Mouse (Mus musculus) stomach, postnatal 0 days (tissue): ENCODE results near the gene Mrfap1. TPM values are rescaled to one million over a fixed set of nuclear protein-coding genes. Genes with fewer than 3 reads are reported as not detected.

ENCODE experiments used
- ATAC-seq: fragments of 200-750 bp; cut with Nextera tagmentation; 2 replicates; pipeline ENCODE4 v1.8.0; 2017; ENCODE audit not compliant: low FRiP score, low TSS enrichment
- DNase-seq: peaks from one replicate; pipeline ENCODE4 v3.0.0-alpha.2; 2016; ENCODE audit warnings: low spot score
- H3K27ac ChIP-seq: fragments of 300-500 bp; sonication (generic); replicated peaks from 2 replicates; pipeline ENCODE4 v1.5.1; 2014; ENCODE audit warnings: mild to moderate bottlenecking, control low read depth
- H3K27me3 ChIP-seq: fragments of 300-500 bp; sonication (generic); 2 replicates; pipeline ENCODE4 v1.6.1; 2014; ENCODE audit warnings: low read length; ENCODE audit not compliant: control insufficient read depth, insufficient read depth
- H3K36me3 ChIP-seq: fragments of 300-500 bp; sonication (generic); 2 replicates; pipeline ENCODE4 v1.6.1; 2014; ENCODE audit warnings: low read length, mixed read lengths; ENCODE audit not compliant: control insufficient read depth, insufficient read depth
- H3K4me1 ChIP-seq: fragments of 300-500 bp; sonication (generic); replicated peaks from 2 replicates; pipeline ENCODE4 v1.6.1; 2014; ENCODE audit warnings: antibody characterized with exemption; ENCODE audit not compliant: control insufficient read depth, insufficient read depth
- H3K4me2 ChIP-seq: fragments of 300-500 bp; sonication (generic); replicated peaks from 2 replicates; pipeline ENCODE4 v1.6.1; 2014; ENCODE audit warnings: low read depth, mild to moderate bottlenecking, control low read depth, moderate library complexity
- H3K4me3 ChIP-seq: fragments of 300-500 bp; sonication (generic); 2 replicates; pipeline ENCODE4 v1.5.1; 2014; ENCODE audit warnings: low read depth, low read length, control low read depth
- H3K9ac ChIP-seq: fragments of 300-500 bp; sonication (generic); 2 replicates; pipeline ENCODE4 v1.6.1; 2014; ENCODE audit warnings: mild to moderate bottlenecking, low read length, control low read depth, mixed read lengths
- H3K9me3 ChIP-seq: fragments of 300-500 bp; sonication (generic); 2 replicates; pipeline ENCODE4 v1.6.1; 2016; ENCODE audit warnings: low read length; ENCODE audit not compliant: control insufficient read depth
- CTCF ChIP-seq: IDR thresholded peaks from 2 replicates; pipeline ENCODE4 v1.5.1; 2016; ENCODE audit warnings: antibody characterized with exemption, low read depth, mild to moderate bottlenecking, moderate library complexity
- EP300 ChIP-seq: optimal IDR thresholded peaks from 2 replicates; pipeline ENCODE3; 2016; ENCODE audit warnings: antibody characterized with exemption
- WGBS: fragments of 180-500 bp; shearing (Covaris S2); extraction: QIAGEN DNeasy Blood & Tissue Kit; methylation state at CpG from one replicate; pipeline ENCODE4 v1.1.7; 2014; 5-methylcytosine and 5-hydroxymethylcytosine counted together
- polyA plus RNA-seq: library from polyadenylated mRNA; unstranded; fragments of >200 nt; fragmentation: Nextera tagmentation; extraction: Ambion mirVana; gene quantifications from 2 replicates; pipeline ENCODE4 v1.2.1, GENCODE M21; 2015

The Mrfap1 gene
- polyA plus RNA-seq, 1 experiment from 2014 or later: 322 TPM

- H3K4me2 ChIP-seq: no peak overlapping the region
- DNase-seq: no peak
- no peaks in the 10 kb centered on the region for H3K4me1 ChIP-seq
- H3K27ac ChIP-seq: no peak overlapping the region
- TF ChIP-seq CTCF (no peak), EP300 (no peak)
- 89% methylated on average over 1 of the region's 2 CpGs for WGBS
- H3K9me3 ChIP-seq: no peaks in the 10 kb centered on the region
- H3K27me3 ChIP-seq: no peaks in the 10 kb centered on the region
- no peak overlapping the region for H3K9ac ChIP-seq
- 0 out of 2 replicates have a peak, but pooled peaks have one; percentile 32 for ATAC-seq
- no peaks in the 10 kb centered on the region for H3K36me3 ChIP-seq
- H3K4me3 ChIP-seq: no peak overlapping the region
These were observed 17.7 kb downstream of the Mrfap1 start for GRCm38 (mm10) chr5:36778901-36779300.

DNA sequence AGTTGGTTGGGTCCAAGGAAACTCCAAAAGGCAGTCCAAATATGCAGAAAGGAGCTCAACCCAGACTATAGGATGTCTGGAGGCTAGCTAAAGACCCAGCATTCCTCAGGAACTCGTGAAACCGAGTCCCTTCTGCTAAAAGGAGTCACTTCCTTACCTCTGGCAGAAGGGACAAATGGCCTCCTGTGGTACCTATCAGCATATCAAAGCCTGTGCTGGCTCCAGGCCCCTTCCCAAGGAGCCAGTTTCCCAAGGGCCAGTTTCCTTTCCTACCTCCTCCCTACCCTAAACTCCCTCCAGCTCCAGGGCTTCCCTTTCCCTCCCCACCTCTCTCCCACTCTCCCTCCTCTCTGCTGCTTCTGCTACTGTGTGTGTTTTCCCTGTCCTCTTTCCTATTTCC, 19.4 kb downstream of the Mrfap1 start:
- Histone ChIP-seq H3K36me3 (no peaks in the 10 kb centered on the region), H3K4me1 (no peaks in the 10 kb centered on the region), H3K9me3 (no peaks in the 10 kb centered on the region), H3K4me2 (no peak overlapping the region), H3K27me3 (no peaks in the 10 kb centered on the region), H3K27ac (no peak overlapping the region), H3K4me3 (no peak overlapping the region), H3K9ac (no peak overlapping the region)
- DNase-seq (no peak), ATAC-seq (no peak)
- TF ChIP-seq EP300 (no peak), CTCF (no peak)
- WGBS: 15% methylated on average over 2 of the region's 2 CpGs

DNA sequence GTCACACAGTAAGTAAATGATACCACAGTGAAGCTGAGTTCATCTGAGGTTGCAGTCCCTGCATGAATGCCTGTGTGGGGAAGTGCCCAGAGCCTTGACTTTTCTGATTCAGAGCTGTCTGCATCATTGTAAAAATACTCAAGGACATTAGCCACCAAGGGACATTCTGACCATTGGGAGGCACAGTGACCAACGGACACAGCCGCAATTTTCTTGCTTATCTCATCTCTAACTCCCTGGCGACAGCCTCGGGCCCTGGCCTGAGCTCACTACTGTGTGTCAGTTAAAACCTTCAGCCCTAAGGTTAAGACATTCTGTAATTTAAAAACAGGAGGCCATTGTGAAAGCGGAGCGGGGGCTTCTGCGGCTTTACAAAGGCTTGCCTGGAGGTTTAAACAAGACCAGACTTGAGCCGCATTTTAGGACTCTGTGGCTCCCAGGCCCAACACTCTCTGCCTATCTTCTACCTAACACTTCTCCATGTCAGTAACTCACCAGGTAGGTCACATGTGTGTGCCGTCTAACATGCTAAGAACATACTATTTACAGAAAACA, 20.5 kb downstream of the Mrfap1 start:
- no peak for TF ChIP-seq CTCF
- TF ChIP-seq EP300: no peak
- Histone ChIP-seq H3K4me2 (no peak overlapping the region), H3K27ac (no peak overlapping the region), H3K36me3 (no peaks in the 10 kb centered on the region), H3K9me3 (no peaks in the 10 kb centered on the region), H3K27me3 (no peaks in the 10 kb centered on the region), H3K4me1 (no peaks in the 10 kb centered on the region), H3K4me3 (no peak overlapping the region), H3K9ac (no peak overlapping the region)
- ATAC-seq (no peak), DNase-seq (no peak)
- WGBS: 36% methylated on average over 9 of the region's 9 CpGs

DNA sequence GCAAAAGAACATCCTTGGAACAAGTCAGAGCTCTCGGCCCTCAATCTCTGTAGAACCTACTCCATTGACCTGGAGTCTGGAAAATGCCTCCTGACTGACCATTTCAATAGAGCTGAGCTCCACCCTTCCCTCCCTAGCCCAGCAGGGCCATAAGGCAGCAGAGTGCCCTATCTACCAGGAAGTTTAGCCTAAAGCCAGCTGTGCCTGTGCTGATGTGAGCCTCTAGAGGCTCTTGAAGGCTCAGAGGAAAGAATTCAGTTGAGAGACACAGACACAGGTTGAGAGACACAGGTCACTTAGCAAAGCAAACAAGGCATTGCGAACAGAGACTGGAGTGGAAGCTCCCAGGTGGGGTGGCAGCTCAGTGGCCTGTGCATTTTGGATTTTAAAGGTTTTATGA, 21.3 kb downstream of the Mrfap1 start:
- no peak for DNase-seq
- Histone ChIP-seq H3K27me3 (no peaks in the 10 kb centered on the region), H3K36me3 (no peaks in the 10 kb centered on the region), H3K4me2 (no peak overlapping the region), H3K9me3 (no peaks in the 10 kb centered on the region), H3K4me1 (no peaks in the 10 kb centered on the region), H3K27ac (no peak overlapping the region), H3K9ac (no peak overlapping the region), H3K4me3 (no peak overlapping the region)
- 80% methylated on average over 2 of the region's 2 CpGs for WGBS
- TF ChIP-seq CTCF: no peak
- TF ChIP-seq EP300: no peak
- ATAC-seq: no peak

DNA sequence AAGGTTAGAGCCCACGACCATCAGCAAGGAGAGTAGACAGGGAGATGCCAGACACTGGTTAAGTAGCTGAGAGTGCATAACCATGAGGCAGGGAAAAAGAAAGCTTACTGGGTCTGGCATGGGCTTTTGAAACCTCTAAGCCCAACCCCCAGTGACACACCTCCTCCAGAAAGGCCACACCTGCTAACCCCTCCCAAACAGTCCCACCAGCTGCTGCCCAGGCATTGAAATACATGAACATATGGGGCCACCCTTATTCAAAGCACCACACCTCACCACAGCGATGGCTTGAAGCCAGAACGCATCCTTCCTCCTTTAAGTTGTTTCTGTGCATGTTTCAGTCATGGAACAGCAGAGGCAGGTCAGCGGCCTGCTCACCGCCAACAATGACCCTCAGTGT, 24.0 kb downstream of the Mrfap1 start:
- Histone ChIP-seq H3K4me3 (no peak overlapping the region), H3K27ac (no peak overlapping the region), H3K36me3 (no peaks in the 10 kb centered on the region), H3K27me3 (no peaks in the 10 kb centered on the region), H3K4me1 (no peaks in the 10 kb centered on the region), H3K4me2 (no peak overlapping the region), H3K9me3 (no peaks in the 10 kb centered on the region), H3K9ac (no peak overlapping the region)
- WGBS: 80% methylated on average over 5 of the region's 5 CpGs
- DNase-seq: no peak
- ATAC-seq: no peak
- TF ChIP-seq CTCF: no peak
- no peak for TF ChIP-seq EP300

DNA sequence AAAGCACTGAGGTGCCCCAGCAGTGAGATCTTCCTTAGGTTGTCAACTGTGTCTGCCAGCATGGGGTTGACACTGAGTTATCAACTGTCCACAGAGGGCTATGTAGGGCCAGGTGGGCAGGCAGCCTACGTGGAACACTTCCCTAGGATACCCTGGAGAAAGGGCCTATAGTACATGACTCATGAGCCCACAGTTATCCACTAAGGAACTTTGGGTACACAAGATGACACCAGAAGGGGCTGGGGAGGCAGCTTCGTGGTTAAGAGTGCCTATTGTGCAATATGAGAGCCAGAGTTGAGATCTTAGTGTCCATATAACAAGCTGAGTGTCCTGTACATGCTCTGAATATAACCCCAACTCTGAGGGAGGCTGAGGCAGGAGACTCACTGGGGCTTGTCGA, 27.0 kb downstream of the Mrfap1 start:
- H3K4me3 ChIP-seq: no peak overlapping the region
- no peak for ATAC-seq
- no peak for TF ChIP-seq EP300
- TF ChIP-seq CTCF: no peak

More for the DNA sequence above, 27.0 kb downstream of the Mrfap1 start:
- no peak overlapping the region for H3K4me2 ChIP-seq
- no peaks in the 10 kb centered on the region for H3K9me3 ChIP-seq
- no peak overlapping the region for H3K9ac ChIP-seq
- no peaks in the 10 kb centered on the region for H3K36me3 ChIP-seq
- no peak for DNase-seq
- H3K4me1 ChIP-seq: no peaks in the 10 kb centered on the region
- H3K27ac ChIP-seq: no peak overlapping the region
- H3K27me3 ChIP-seq: no peaks in the 10 kb centered on the region
- 62% methylated on average over 3 of the region's 3 CpGs for WGBS
